Mouse (Mus musculus) ES-Bruce4 (cell line): ENCODE measurements at regions not wholly inside any gene's neighbourhood (a gene's known extent, or its start where the extent isn't known, plus 50 kb on each side); places are given as distances from the start of the nearest gene placed in this dataset.
A peak's percentile ranks its signal among the peaks of the same experiment; 100 is the strongest.

ENCODE experiments used
- H3K27ac ChIP-seq: 2 replicates; pipeline ENCODE4 v1.5.1; 2012; ENCODE audit warnings: low read length, inconsistent platforms; ENCODE audit not compliant: insufficient read depth
- H3K27me3 ChIP-seq: 2 replicates; pipeline ENCODE4 v1.6.1; 2012; ENCODE audit warnings: mild to moderate bottlenecking, low read length, inconsistent platforms; ENCODE audit not compliant: control insufficient read depth, poor library complexity, insufficient read depth, severe bottlenecking
- H3K36me3 ChIP-seq: 2 replicates; pipeline ENCODE4 v1.6.1; 2012; ENCODE audit warnings: inconsistent platforms, mild to moderate bottlenecking, low read length, moderate library complexity; ENCODE audit not compliant: control insufficient read depth, poor library complexity, insufficient read depth, severe bottlenecking
- H3K4me1 ChIP-seq: one replicate; pipeline ENCODE4 v1.8.1; 2011; ENCODE audit warnings: low read length; ENCODE audit not compliant: control insufficient read depth, insufficient read depth
- H3K4me3 ChIP-seq: 2 replicates; pipeline ENCODE4 v1.5.1; 2011; ENCODE audit warnings: low read depth, mild to moderate bottlenecking, low read length
- H3K9ac ChIP-seq: 2 replicates; pipeline ENCODE4 v1.6.1; 2012; ENCODE audit warnings: low read depth, mild to moderate bottlenecking, inconsistent platforms; ENCODE audit not compliant: poor library complexity, severe bottlenecking
- H3K9me3 ChIP-seq: replicated peaks from 2 replicates; pipeline ENCODE4 v1.6.1; 2012; ENCODE audit warnings: mild to moderate bottlenecking, low read length, inconsistent platforms; ENCODE audit not compliant: control insufficient read depth, poor library complexity, insufficient read depth, severe bottlenecking
- CTCF ChIP-seq: IDR thresholded peaks from one replicate; pipeline ENCODE4 v1.8.1; 2011; ENCODE audit warnings: low read depth, low read length
- EP300 ChIP-seq: IDR thresholded peaks from 2 replicates; pipeline ENCODE4 v1.6.1; 2011; ENCODE audit warnings: low read depth, low read length; ENCODE audit not compliant: insufficient read depth
- POLR2A ChIP-seq: IDR thresholded peaks from one replicate; pipeline ENCODE4 v1.8.1; 2011; ENCODE audit warnings: low read length; ENCODE audit not compliant: insufficient read depth

DNA sequence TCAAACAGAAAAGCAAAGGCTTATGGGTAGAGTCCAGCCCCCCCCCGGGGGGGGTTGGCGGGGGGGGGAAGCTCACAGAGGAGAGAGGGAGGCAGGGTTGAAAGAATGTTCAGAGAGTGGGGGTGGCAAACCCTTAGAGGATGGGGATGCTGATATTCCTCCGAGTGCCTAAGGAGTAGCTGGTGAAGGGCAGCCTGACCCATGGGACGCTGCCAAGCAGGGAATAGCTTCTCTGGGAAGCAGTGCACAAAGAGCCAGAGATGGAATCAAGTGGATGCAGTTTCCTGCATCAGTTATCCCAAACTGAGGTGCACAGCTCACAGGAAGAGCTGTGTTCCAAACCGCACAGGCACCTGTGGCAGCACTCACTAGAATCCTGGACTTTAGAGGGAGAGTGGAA is 64.0 kb upstream of the Dapl1 start:
- H3K4me1 ChIP-seq: no peaks in the 10 kb centered on the region
- H3K9ac ChIP-seq: no peak overlapping the region

DNA sequence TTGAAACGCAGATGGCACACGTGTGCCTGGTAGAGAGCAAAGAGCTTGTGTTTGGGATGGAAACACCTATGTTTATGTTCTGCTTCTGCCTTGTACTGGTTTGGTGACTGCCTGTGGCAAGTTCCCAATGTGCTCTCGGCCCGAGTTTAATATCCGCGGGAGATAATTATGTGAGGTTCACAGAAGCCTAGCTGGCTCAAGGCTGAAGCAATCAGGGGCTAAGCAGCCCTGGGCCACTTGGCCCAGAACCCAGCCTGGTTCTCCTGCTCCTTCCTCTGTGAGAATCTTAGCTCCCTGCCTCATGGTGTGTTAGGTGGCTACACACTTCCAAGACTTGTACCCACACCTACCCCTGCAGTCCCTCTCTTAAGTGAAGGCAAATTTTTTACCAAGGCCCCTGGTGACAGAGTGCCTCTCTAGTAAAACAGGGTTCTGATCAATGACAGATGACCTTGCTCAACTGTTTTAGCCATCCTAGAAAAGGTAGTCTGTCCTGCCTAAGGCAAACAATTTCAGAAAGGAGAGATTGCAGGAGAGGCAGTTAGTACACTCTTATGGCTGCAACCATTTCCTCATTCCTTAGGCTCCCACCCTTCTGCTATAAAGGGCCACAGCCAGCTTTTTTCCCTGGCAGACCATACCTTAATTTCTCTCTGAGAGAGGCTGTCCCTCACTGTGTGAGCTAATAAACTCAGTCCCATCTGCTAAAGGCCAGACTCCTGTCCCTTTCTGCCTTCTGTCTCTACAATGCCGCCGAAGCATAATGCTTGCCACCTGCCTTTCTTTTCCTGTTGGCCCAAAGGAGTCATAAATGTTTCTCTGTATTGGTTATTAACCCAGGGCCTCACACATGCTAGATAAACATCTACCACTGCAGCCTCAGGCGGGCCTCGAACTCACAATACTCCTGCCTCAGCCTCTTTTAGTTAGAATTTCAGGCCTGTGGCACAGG is 61.9 kb upstream of the Dapl1 start:
- Histone ChIP-seq H3K9me3 (no peaks in the 10 kb centered on the region), H3K9ac (no peak overlapping the region), H3K27ac (no peak overlapping the region), H3K4me3 (no peak overlapping the region), H3K4me1 (no peaks in the 10 kb centered on the region), H3K27me3 (no peaks in the 10 kb centered on the region), H3K36me3 (no peaks in the 10 kb centered on the region)
- TF ChIP-seq EP300 (no peak), CTCF (no peak), POLR2A (no peak)

More for the DNA sequence above, 64.0 kb upstream of the Dapl1 start:
- H3K4me3 ChIP-seq: no peak overlapping the region
- TF ChIP-seq EP300: no peak
- no peak for TF ChIP-seq POLR2A
- no peak for TF ChIP-seq CTCF
- H3K27ac ChIP-seq: no peak overlapping the region
- no peaks in the 10 kb centered on the region for H3K27me3 ChIP-seq
- no peaks in the 10 kb centered on the region; the same call in 1 of the 2 replicates for H3K9me3 ChIP-seq
- H3K36me3 ChIP-seq: no peaks in the 10 kb centered on the region

DNA sequence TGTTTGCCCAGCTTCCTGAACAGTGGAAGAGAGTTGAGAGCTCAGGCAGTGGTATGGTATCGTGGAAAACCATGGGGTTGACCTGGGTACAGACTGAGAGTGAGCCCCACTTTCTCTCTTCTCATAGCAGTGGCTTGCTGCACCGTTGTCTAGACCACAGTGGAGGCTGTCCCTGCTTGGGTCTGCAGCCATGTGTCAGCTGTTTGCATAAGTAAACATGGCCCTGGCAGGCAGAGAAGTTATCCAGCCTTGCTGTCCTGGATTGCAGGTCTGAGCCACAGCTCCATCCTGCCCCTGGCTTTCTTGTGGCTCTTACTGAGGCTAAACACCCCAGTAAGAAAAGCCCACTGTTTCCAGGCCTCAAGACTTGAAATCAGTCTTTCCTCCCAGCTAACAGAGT is 60.2 kb upstream of the Dapl1 start:
- Histone ChIP-seq H3K9ac (no peak overlapping the region), H3K9me3 (no peaks in the 10 kb centered on the region), H3K4me1 (no peaks in the 10 kb centered on the region), H3K27ac (no peak overlapping the region), H3K36me3 (no peaks in the 10 kb centered on the region), H3K27me3 (no peaks in the 10 kb centered on the region), H3K4me3 (no peak overlapping the region)
- TF ChIP-seq CTCF: no peak
- TF ChIP-seq POLR2A: no peak
- TF ChIP-seq EP300: no peak

DNA sequence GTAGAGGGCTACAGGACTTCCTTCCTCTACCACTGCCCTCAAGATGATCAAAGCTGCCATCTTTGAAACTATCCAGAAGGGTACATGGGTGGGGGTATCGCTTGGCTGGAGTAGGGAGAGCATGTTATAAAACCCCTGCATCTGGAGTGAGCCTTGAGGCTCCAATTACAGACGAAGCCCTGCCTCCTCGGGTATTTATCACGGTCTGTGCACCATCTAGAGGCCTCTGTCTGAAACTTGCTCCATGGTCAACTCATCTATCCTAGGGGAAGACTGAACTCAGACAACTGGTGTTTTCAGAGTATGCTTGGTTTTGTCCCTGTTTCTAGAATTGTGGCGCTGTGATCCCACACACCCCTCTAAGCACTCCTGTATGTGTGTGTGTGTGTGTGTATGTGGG is 59.7 kb upstream of the Dapl1 start:
- Histone ChIP-seq H3K27me3 (no peaks in the 10 kb centered on the region), H3K27ac (no peak overlapping the region), H3K9ac (no peak overlapping the region), H3K36me3 (no peaks in the 10 kb centered on the region), H3K4me3 (no peak overlapping the region), H3K9me3 (no peaks in the 10 kb centered on the region), H3K4me1 (no peaks in the 10 kb centered on the region)
- TF ChIP-seq EP300 (no peak), CTCF (peak; percentile 37)

DNA sequence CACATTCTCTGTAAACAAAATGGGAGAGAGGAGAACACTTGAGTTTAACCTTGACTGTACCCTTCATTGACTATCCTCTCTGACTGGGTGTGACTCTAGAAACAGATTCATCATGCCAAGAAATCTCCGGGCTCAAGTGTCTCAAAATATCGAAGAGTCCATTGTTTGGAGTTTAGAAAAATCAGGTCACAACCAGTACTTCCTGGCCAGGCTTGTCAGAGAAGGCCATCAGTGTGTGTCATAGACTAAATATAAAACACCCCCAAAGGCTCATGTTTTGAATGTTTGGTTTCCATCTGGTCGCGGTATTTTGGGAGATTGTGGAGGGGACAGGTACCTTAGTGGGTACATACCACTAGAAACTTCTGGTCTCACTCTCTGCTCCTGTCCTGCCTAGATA is 58.6 kb upstream of the Dapl1 start:
- Histone ChIP-seq H3K27me3 (no peaks in the 10 kb centered on the region), H3K4me1 (no peaks in the 10 kb centered on the region), H3K27ac (no peak overlapping the region), H3K36me3 (no peaks in the 10 kb centered on the region), H3K9me3 (no peaks in the 10 kb centered on the region), H3K4me3 (no peak overlapping the region), H3K9ac (no peak overlapping the region)
- TF ChIP-seq CTCF (no peak), EP300 (no peak), POLR2A (no peak)

- no peaks in the 10 kb centered on the region for H3K4me1 ChIP-seq
- no peak overlapping the region for H3K4me3 ChIP-seq
- no peaks in the 10 kb centered on the region for H3K27me3 ChIP-seq
- H3K9ac ChIP-seq: no peak overlapping the region
- TF ChIP-seq EP300 (no peak), CTCF (no peak), POLR2A (no peak)
- no peak overlapping the region for H3K27ac ChIP-seq
- no peaks in the 10 kb centered on the region for H3K9me3 ChIP-seq
- no peaks in the 10 kb centered on the region for H3K36me3 ChIP-seq
These were observed 53.0 kb upstream of the Dapl1 start for GRCm38 (mm10) chr2:59431466-59431865.
